Mouse (Mus musculus) mouse trophoblast stem cell (cell line): Measurements from ENCODE around the gene Baz2b.

Experiments
- in situ Hi-C, 2 experiments: fragments of 300-500 bp; cut with MseI, MboI; formaldehyde crosslinking; loops; 2 replicates in 1 of 2; 3 replicates in 1 of 2; pipeline ENCODE4 v1.15.1; 2025

Gene Baz2b

DNA sequence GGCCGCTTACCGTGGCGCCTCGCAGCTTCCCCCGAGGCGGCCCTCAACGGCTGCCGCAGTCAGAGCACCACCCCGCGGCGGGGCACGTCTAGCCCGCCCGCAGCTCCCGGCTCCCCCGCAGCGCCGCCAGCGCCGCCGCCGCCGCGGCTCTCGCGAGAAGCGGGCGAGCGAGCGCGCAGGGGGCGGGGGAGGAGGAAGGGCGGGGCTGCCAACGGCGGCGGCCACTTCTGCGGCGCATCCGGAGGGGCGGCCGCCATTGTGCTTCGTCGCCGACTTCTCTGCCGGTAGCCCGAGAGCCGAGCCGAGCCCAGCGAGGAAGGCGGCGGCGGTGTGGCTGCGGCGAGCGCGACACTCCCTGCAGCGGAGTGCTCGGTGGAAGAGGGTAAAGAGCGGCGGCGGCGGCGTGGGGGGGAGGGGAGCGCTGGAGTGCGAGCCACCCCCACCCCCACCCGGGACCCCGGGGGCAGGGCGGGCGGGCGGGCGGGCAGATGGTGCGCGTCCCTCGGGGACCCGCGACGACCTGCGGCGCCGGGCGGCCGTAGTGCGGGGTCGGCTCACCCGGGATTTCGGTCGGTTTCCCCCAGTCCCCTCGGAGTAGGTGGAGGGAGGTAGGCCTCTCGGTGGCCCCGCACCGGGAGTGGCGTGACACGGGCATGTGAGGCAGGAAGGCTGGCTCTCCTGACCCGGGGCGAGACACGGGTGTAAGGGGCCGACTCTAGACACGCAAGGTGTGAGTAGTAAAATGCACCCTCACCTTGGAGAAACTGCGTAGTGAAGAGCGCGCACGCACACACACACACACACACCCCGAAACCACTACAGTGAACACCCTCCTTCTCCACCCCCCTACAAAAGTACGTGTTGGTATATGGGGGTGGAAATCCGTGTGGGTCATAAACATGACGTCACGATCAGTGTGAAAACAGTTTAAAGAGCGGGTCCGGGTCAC lies at the start of gene Baz2b, which contains the start of gene March7:
TSS of gene Baz2b (minus strand) at position 137 of the 949 bp plus-strand sequence.
TSS of gene March7 (plus strand) at position 185 of the 949 bp plus-strand sequence.
- in situ Hi-C loops = no loop called here

DNA sequence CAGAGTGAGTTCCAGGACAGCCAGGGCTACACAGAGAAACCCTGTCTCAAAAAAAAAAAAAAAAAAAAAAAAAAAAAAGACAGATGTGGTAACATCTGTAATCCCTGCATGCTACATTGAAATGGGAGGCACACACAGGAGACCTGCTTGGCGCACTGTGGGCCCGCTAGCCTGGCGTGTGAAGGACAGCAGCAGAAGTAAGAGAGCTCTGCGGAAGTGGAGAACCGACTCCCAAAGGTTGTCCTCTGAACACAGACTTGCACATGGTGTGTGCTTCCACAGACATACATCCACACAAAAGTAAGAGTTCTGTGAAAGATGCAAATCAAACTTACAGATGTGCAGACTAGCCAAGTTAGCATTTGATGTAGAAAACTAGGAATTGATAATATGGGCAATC lies 49.5 kb upstream of the Baz2b start:
- in situ Hi-C loops = loop anchor here (10.0 kb wide), 1 partner anchor 156 kb away; no protein-coding TSS in a partner anchor

DNA sequence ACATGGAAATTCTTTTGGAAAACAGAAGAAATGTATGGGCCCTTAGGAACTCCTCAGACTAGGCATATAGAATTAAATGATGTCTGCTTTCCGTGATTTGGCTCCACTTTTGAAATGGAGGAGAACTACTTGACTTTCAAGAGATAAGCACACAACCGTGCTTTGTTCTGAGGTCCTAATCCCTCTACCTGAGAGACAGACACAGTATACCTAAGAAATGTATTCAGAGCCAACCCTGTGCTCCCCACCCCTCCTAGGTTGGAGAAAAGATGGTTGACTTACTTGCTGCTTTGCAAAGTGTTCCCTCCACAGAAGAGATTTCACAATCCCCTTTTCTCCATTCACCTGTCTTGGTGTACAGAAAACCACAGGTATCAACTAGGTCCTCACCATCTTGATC lies 47.1 kb upstream of the Baz2b start:
- in situ Hi-C loops = loop anchor here (10.0 kb wide), 1 partner anchor 158 kb away; no protein-coding TSS in a partner anchor

DNA sequence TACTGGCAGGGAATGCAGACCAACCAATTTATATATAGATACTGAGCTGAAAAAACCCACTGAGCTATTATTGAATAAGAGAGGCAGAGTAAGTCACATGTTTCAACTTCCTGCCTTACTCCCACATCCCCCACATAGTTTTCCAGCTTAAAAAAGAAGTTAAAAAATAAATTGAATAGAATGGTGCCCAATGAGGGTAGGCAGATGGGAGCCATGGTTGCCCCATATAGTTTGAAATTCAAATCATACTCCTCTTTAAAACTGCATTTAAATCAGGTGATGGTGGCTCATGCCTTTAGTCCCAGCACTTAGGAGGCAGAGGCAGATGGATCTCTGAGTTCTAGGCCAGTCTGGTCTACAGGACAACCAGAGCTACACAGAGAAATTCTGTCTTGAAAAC lies 43.9 kb upstream of the Baz2b start:
- in situ Hi-C loops = loop anchor here (10.0 kb wide), 1 partner anchor 161 kb away; no protein-coding TSS in a partner anchor

DNA sequence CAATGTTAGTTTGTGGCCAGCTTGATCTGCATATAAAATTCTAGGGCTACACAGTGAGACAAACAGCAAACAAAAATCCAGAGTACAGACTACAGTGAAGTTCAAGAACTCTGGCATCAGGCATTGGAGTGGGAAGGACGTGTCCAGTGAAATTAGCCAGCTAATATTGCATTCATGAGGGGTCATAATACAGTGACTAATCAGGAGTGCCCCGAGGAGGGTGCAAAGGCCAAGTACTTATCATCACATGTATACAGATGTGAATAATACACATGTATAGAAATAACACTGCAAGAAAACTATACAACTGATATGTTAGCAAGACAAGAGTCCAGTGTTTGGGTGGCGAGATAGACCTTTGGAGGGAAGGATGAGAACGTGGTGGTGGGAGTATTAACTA lies 43.1 kb upstream of the Baz2b start:
- in situ Hi-C loops = loop anchor here (10.0 kb wide), 1 partner anchor 162 kb away; no protein-coding TSS in a partner anchor

DNA sequence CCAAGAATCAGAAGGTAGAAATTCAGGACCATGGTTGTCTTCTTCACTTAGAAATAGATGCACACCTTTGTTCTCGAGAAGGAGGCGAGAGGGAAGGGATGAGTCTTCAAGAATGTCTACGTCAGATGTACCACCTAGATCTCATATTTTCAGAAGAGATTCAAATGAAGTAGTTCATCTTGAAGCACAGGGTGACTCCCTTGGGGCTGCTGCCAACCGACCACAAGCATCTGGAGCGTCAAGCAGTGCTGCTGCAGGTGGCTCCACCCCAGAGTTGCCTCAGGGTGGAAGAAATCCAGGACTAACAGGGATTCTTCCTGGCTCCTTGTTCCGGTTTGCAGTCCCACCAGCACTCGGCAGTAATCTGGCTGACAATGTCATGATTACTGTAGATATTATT lies 24.9 kb upstream of the Baz2b start:
- in situ Hi-C loops = no loop called here

DNA sequence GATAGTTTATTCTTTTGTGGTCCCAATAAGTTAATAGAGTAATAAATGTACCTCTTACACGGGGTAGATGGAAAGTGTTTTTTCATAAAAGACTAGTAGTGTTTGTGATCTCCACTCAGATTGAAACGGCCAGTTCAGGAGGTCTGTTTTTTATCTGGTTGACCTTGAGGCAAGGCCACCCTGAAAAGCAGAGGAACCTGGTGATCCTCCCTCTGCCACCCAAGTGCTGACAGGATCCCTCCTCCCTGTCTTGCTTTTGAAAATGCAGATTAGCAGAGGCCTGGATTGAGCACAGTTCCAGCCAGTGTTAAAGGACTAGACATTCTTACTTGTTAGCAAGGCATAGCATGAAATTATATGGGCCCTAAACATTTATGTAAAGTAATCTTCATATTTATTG lies 23.5 kb upstream of the Baz2b start:
- in situ Hi-C loops = no loop called here

DNA sequence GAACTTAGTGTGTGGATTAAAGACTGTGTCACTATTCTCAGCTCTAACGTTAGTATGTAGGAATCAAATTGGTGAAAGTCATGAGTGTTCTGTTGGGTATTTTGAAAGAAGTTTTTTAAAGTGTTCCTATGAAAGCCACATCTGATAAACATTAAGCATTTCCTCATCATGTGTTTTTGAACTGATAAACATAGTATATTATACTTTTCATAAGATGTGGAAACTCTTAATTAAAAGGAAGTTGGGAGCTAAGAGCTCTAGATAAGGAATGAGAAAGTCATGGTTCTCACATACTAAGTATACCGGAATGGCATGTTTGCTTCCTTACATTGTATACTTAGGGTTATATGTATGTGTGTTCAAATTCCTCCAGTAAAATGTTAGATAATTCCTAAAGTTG lies 20.7 kb upstream of the Baz2b start:
- in situ Hi-C loops = no loop called here

DNA sequence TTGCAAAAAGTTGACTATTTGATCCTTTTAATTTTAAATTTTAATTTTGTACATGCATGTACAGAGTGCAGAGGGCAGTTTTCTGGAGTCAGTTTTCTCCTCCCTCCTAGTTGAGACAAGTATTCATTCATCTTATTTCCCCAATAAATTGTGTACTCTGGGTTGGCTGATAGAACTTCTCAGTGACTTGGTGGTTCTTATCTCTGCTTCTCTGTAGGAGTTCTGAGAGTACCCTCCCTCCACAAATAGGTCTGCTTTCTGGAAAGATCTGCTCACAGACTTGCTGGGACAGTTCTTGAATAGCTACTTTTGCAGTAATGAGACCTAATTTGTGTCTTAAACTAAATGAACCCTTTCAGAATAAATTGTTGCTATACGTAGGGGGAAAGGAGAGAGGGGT lies 18.8 kb upstream of the Baz2b start:
- in situ Hi-C loops = no loop called here

DNA sequence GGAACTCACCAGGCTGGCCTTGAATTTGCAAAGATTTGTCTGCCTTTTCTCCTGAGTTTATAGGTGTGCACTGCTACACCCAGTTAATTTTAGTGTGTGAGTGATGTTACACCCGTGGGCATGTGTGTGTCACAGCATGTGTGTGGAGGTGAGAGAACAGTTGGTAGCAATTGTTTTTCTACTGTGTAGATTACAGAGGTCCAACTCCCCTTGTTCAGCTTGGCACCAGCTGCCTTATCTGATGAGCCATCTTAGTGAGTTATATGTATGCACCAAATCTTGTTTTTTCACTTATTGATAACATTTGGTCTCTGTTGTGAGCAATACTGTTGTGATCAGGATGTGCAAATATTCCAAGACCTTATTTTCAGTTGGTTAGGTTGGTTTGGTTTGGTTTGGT lies 13.8 kb upstream of the Baz2b start:
- in situ Hi-C loops = no loop called here

DNA sequence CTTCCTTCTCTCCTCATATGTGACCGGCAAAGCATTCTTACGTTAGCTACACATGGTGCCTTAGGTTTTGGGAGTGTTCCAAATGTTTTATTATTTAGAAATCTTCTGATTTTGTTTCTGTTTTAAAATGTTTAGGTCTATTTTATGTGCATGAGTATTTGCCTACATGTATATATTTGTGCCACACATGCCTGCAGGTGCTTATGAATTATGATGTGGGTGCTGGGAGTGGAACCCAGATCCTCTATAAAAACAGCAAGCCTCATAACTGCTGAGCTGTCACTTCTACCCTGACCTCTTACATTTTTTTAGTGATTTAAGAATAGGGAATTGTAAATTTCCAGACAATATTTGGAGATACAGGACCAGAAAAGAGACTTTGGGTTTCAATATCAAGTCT lies 12.3 kb upstream of the Baz2b start:
- in situ Hi-C loops = no loop called here

DNA sequence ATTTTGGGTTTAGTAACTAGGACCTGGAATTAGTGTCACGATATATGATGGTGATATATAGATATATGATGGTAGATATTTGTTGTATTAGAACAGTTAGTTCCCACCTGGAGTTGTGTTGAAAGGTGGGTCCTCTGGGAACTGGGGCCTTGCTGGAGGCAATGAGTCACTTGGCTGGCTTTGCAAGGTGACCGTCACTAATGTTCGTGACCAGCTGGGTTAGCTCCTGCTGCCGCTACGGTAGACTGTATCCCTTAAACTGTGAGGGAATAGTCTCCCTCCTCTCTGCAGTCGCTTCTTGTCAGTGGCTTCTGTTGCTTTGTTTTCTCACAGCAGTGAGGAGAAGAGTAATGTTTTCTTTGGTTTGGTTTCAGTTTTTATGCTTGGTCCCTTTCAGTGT lies 11.6 kb upstream of the Baz2b start:
- in situ Hi-C loops = no loop called here

DNA sequence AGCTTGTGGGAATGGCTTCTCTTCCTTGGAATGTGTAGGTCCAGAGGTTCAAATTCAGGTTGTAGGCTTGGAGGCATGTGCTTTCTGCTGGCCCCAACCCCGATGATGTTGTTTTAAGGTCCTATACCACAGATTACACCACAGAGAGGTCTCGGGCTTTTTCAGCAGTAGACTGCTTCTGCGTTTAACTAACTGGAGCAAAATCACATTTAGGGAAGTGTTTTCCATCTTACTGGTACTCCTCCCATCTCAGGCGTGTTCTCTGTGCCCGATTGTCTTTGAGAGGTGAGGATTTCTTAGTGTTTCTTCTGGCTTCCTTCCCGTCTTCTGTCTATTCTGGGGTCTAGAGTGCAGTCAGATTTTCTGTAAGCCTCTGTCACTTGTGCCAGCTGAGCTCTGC lies 8.0 kb upstream of the Baz2b start:
- in situ Hi-C loops = no loop called here

DNA sequence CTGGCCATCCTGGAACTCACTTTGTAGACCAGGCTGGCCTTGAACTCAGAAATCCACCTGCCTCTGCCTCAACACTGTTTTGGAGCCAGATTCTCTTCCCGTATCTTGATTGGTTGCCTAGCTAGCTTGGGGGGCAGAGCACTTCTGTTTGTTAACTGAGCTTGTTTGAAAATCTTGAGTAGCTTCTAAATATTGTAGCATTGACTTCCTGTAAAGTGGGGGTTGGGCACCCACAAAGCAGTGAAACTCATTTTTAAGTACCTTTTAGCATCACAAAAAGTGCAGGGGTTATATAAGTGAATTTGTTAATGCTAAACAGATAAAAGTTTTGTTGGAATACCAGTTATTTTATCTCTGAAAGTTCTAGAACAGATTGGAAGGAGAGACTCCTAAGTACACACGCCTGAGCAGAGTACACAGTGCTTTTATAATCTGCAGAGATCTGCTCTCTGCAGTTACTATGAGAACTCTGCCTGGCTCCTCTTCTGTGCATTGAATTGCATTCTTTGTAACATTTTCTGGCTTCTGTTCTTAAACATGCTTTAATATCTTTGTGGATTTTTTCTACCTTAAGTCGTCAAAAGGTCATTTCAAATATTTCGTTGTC lies 7.0 kb upstream of the Baz2b start:
- in situ Hi-C loops = no loop called here

DNA sequence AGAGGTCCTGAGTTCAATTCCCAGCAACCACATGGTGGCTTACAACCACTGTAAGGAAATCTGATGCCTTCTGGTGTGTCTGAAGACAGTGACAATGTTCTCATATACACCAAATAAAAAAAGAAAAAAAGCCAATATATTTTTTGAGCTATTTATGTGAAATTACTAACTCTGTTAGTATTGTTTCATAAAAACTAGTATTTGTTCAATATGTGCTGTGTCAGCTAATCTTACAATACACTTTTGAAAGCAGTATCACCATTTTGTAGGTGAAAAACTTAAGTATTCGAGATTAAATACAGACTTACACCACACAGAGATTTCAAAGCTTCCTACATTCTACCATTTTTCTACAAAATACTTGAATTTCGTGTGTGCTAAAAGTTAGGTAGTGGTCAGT lies 5.0 kb upstream of the Baz2b start:
- in situ Hi-C loops = no loop called here

DNA sequence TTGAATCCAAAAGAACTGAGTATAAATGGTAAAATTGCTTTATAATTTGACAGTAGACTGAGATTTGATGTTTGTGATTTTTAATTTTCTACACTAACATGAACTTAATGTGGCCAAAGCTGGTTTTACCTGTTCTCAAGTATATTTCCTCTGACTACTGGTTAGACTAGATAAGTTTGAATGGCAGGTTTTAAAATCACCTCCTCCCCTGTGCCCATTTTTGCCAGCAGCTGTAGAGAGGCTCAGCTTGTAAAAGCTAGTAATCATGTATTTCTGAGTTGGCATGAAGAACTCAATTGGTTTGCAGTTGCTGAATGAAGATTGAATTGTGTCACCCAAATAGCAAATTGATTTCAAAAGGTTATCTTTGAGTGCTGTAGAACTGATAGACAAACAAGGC lies 2.8 kb upstream of the Baz2b start:
- in situ Hi-C loops = no loop called here

DNA sequence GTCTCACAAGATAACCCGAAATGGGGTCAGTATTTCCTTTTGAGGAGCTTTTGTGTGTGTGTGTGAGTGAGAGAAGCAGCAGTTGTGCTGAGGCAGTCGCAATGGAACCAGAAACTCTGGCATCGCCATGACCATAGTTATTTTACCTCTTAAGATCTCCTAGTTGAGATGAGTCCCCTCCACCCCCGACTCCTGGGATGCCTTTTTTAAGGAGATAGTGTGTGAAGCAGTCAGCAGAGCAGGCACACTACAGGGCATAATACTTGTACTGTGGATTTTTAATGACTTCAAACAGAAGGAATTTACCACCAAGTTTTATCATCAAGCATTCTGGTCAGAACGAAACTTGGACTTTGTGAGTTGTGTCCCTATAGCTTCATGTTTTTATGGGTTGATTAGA lies 1.2 kb upstream of the Baz2b start:
- in situ Hi-C loops = no loop called here

DNA sequence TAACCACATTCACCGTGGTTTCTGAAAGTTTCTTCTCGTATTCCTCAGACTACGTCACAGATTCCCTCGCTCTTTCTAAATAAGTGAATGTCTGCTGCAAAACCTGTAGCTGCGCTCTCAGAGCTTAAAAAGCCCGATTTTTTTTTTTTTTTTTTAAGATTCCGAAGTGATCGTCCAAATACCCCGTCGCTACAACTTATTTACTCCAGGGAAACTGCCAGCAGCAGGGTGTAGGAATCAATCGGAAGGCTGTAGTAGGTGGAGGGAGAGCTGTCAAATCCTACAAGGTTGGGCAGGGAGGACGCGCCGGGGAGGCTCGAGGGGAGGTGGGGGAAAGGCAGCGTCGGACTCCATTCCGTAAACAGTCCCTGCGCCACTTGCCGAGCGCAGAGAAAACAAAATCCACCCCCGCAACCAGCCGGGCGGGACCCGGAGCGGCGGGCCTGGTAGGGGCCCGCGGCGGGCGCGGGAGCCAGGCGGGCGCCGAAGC lies 472 bp downstream of the Baz2b start:
- in situ Hi-C loops = no loop called here

DNA sequence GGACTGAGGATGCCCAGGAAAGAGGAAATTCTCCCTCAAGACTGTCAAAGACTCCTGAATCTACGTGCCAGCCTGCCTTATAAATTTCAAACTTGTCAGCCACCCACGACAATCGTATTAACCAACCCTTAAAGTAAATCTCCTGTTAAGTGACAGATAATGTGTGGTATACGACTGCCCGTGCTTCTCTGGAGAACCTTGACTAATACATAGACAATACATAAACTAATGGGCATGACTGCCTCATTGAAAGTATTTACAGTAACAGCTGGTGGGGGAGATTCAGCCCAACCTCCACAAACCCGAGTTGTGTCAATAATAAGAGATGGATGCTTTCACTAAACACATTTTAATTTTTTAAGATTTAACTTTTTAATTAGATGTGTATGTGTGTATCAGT lies 3.8 kb downstream of the Baz2b start:
- in situ Hi-C loops = no loop called here

DNA sequence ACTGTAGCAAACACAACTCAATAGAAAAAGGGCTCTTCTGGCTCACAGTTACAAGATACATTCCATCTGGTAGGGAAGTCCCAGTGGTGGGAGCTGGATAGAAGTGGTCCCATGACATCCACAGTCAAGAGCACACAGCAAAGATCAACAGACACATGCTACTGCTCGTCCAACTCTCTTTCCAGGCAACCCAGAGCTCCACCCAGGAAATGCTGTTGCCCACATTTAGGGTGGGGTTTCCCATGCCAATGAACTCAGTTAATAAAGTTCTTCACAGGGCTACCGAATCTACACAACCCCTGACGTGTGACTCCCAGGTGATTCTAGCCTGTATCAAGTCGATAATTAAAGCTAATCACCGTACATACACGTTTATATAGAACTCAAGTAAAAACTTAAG lies 5.5 kb downstream of the Baz2b start:
- in situ Hi-C loops = loop anchor here in 1 of 2 experiments (5.0 kb wide), 1 partner anchor 157 kb away; no protein-coding TSS in a partner anchor

DNA sequence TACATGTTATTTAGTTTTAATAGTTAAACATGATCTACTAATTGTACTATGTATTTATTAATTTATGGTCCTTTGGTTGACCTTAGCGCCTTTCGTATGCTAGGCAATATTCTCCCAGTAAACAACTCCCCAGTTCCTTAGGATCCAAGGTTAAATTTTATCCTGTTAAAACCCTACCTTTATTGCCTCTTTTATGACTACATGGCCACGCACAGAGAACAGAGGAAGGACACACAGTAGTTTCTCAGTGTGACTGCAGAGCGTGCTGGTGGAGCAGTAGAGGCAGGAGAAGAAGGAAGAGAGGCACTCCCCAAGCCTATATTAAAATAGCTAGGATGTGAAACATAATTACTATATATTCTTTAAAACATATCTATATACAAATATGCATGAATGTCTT lies 5.9 kb downstream of the Baz2b start:
- in situ Hi-C loops = loop anchor here in 1 of 2 experiments (5.0 kb wide), 1 partner anchor 156 kb away; no protein-coding TSS in a partner anchor

DNA sequence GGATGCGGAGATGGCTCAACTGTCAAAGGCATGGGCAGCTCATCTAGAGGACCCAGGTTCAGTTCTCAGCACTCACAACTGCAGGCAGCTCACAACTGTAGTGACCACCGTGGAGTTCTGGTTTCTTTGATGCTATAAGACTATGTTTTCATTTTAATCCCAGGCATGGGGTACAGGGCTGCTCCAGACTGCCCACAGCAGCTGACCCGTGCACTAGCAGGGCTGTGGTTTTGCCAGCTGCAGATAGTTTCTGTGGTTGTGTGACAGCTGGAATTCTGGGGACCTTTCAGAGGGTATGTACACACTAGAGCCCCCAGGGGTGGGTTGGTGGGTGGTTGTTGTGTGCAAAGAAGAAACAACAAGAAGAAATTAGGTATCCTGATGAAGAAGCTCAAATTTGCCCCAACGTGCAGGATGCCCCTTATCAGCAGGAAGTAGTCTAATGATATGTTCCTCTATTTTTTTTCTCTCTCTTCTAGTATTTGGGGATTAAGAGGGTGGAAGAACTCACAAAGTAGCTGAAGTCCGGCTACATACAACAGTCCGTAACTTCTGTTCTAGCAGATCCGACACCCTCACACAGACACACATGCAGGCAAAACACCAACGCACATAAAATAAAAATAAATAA lies 6.6 kb downstream of the Baz2b start:
- in situ Hi-C loops = loop anchor here in 1 of 2 experiments (5.0 kb wide), 1 partner anchor 156 kb away; no protein-coding TSS in a partner anchor
